Mouse (Mus musculus) neural tube, embryonic 12.5 days (tissue): ENCODE data around the gene Clic1. TPM values are rescaled to one million over a fixed set of nuclear protein-coding genes. Genes with fewer than 3 reads are reported as not detected.

Experiments used
- polyA plus RNA-seq: library from polyadenylated mRNA; unstranded; fragments of >200 nt; fragmentation: Nextera tagmentation; extraction: Ambion mirVana; gene quantifications from 2 replicates; pipeline ENCODE4 v1.2.1, GENCODE M21; 2016

Gene Clic1
- polyA plus RNA-seq, 1 experiment from 2014 or later: 178 TPM

Other genes with a start within 250 kb of the Clic1 start
- not detected in 2 replicates for gene Cyp21a1, start 245.4 kb upstream of the Clic1 start, polyA plus RNA-seq
- 30.8 and 30.9 TPM in 2 replicates for gene Stk19, start 213.0 kb upstream of the Clic1 start, polyA plus RNA-seq
- gene Dxo, start 212.9 kb upstream of the Clic1 start, polyA plus RNA-seq: 64.1 and 66.2 TPM in 2 replicates
- 61.2 and 64.7 TPM in 2 replicates for gene Skiv2l, start 199.8 kb upstream of the Clic1 start, polyA plus RNA-seq
- 95.9 and 98.6 TPM in 2 replicates for gene Nelfe, start 199.6 kb upstream of the Clic1 start, polyA plus RNA-seq
- gene Cfb, start 187.4 kb upstream of the Clic1 start, polyA plus RNA-seq: 2.0 and 3.0 TPM in 2 replicates
- 11.5 and 12.0 TPM in 2 replicates for gene Zbtb12, start 170.5 kb upstream of the Clic1 start, polyA plus RNA-seq
- not detected in 2 replicates for gene Gm20547, start 167.9 kb upstream of the Clic1 start, polyA plus RNA-seq
- gene C2, start 151.7 kb upstream of the Clic1 start, polyA plus RNA-seq: 1.0 and 1.5 TPM in 2 replicates
- 113 and 117 TPM in 2 replicates for gene Ehmt2, start 151.5 kb upstream of the Clic1 start, polyA plus RNA-seq
- gene Slc44a4, start 135.5 kb upstream of the Clic1 start, polyA plus RNA-seq: not detected in 2 replicates
- 24.4 and 27.3 TPM in 2 replicates for gene Neu1, start 118.7 kb upstream of the Clic1 start, polyA plus RNA-seq
- 0.26 TPM in 1 of 2 replicates, not detected in the other for gene Hspa1b, start 90.7 kb upstream of the Clic1 start, polyA plus RNA-seq
- gene Gm20481, start 80.1 kb upstream of the Clic1 start, polyA plus RNA-seq: not detected in 2 replicates
- 3.1 and 3.5 TPM in 2 replicates for gene Hspa1a, start 77.8 kb upstream of the Clic1 start, polyA plus RNA-seq
- 1.4 and 2.3 TPM in 2 replicates for gene Hspa1l, start 77.3 kb upstream of the Clic1 start, polyA plus RNA-seq
- gene Lsm2, start 68.1 kb upstream of the Clic1 start, polyA plus RNA-seq: 150 and 158 TPM in 2 replicates
- gene Vars, start 49.0 kb upstream of the Clic1 start, polyA plus RNA-seq: 118 and 119 TPM in 2 replicates
- gene Vwa7, start 33.4 kb upstream of the Clic1 start, polyA plus RNA-seq: 0.06 and 0.15 TPM in 2 replicates
- 3.8 and 5.0 TPM in 2 replicates for gene Sapcd1, start 21.9 kb upstream of the Clic1 start, polyA plus RNA-seq
- 3.1 and 4.1 TPM in 2 replicates for gene Msh5, start 3.2 kb upstream of the Clic1 start, polyA plus RNA-seq
- gene Ddah2, start 9.1 kb downstream of the Clic1 start, polyA plus RNA-seq: 564 and 591 TPM in 2 replicates
- not detected in 2 replicates for gene Ly6g6c, start 15.4 kb downstream of the Clic1 start, polyA plus RNA-seq
- 0.81 and 0.88 TPM in 2 replicates for gene Mpig6b, start 16.2 kb downstream of the Clic1 start, polyA plus RNA-seq
- gene Ly6g6e, start 26.9 kb downstream of the Clic1 start, polyA plus RNA-seq: 0.38 and 0.57 TPM in 2 replicates
- 1.9 and 2.2 TPM in 2 replicates for gene Ly6g6d, start 28.1 kb downstream of the Clic1 start, polyA plus RNA-seq
- gene Ly6g6f, start 35.6 kb downstream of the Clic1 start, polyA plus RNA-seq: 0.23 and 0.84 TPM in 2 replicates
- gene Abhd16a, start 39.3 kb downstream of the Clic1 start, polyA plus RNA-seq: 78.7 and 83.6 TPM in 2 replicates
- not detected in 2 replicates for gene Ly6g5c, start 58.3 kb downstream of the Clic1 start, polyA plus RNA-seq
- gene Ly6g5b, start 65.5 kb downstream of the Clic1 start, polyA plus RNA-seq: 1.1 TPM in 2 replicates
- gene Gpank1, start 71.5 kb downstream of the Clic1 start, polyA plus RNA-seq: 24.9 and 28.0 TPM in 2 replicates
- gene Csnk2b, start 72.1 kb downstream of the Clic1 start, polyA plus RNA-seq: 289 and 295 TPM in 2 replicates
- 6.1 and 7.8 TPM in 2 replicates for gene D17H6S53E, start 76.4 kb downstream of the Clic1 start, polyA plus RNA-seq
- 0.32 and 0.93 TPM in 2 replicates for gene Apom, start 82.1 kb downstream of the Clic1 start, polyA plus RNA-seq
- 82.8 and 84.5 TPM in 2 replicates for gene Bag6, start 85.2 kb downstream of the Clic1 start, polyA plus RNA-seq
- gene Prrc2a, start 114.9 kb downstream of the Clic1 start, polyA plus RNA-seq: 205 and 224 TPM in 2 replicates
- gene Aif1, start 126.1 kb downstream of the Clic1 start, polyA plus RNA-seq: 8.3 and 9.1 TPM in 2 replicates
- gene Lst1, start 138.5 kb downstream of the Clic1 start, polyA plus RNA-seq: 6.8 and 7.0 TPM in 2 replicates
- gene Ltb, start 144.5 kb downstream of the Clic1 start, polyA plus RNA-seq: 0.39 and 0.57 TPM in 2 replicates
- 0.18 TPM in 1 of 2 replicates, not detected in the other for gene Tnf, start 152.0 kb downstream of the Clic1 start, polyA plus RNA-seq
- not detected in 2 replicates for gene Lta, start 155.4 kb downstream of the Clic1 start, polyA plus RNA-seq
- not detected in 2 replicates for gene Gm16181, start 170.9 kb downstream of the Clic1 start, polyA plus RNA-seq
- gene Atp6v1g2, start 183.7 kb downstream of the Clic1 start, polyA plus RNA-seq: 26.2 and 28.4 TPM in 2 replicates
- 10.6 and 11.5 TPM in 2 replicates for gene Nfkbil1, start 185.8 kb downstream of the Clic1 start, polyA plus RNA-seq
- gene Ddx39b, start 191.8 kb downstream of the Clic1 start, polyA plus RNA-seq: 511 and 522 TPM in 2 replicates
- 55.7 and 58.8 TPM in 2 replicates for gene H2-D1, start 212.8 kb downstream of the Clic1 start, polyA plus RNA-seq